Mouse (Mus musculus) mouse embryonic stem cell (cell line): ENCODE measurements around the gene Tnnt2.

Experiments used
- in situ Hi-C, 2 experiments: fragments of 300-500 bp; cut with MboI; formaldehyde crosslinking; loops; 1 replicate in 1 of 2; 3 replicates in 1 of 2; pipeline ENCODE4 v1.14.3; 2019 to 2020; ENCODE audit warnings: low sequenced_read_pairs in 2 of 2, low pct_unique_long_range_greater_than_20kb in 1 of 2, mixed read lengths in 1 of 2; ENCODE audit not compliant: unreplicated experiment in 1 of 2

Tnnt2 gene

GRCm38 (mm10) chr1:135847611-135848351 lies 11.6 kb downstream of the Tnnt2 start:
- in situ Hi-C loops: no loop called here

DNA sequence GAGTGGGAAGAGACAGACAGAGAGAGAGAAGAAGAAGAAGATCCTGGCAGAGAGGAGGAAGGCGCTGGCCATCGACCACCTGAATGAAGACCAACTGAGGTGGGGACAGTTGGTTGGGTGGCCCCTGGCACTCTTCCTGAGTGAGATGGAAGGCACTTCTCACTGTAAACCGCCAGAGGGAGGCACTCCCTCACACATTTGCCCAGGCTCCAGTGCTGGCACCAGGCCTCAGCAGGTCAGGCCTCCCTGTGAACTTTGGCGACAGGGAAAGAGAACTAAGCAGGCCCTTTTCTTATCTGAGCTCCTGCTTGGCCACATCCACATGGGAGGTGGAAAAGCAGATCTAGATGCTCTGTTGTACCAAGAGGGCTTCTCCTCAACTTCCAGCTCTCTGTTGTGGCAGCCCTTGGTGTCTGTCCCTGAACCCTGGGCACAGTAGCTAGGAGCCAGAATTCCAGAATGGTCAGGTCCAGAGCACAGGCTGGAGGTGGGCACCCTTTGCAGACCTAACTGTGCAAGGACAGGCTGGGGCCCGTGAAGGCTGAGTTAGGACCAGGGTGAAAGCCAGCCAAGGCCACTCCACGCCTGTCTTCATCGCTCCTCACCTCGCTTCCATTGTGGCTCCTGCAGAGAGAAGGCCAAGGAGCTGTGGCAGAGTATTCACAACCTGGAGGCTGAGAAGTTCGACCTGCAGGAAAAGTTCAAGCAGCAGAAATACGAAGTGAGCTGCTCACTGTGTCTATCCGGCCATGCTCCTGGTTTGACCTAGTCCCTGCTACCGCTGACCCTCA lies 14.8 kb downstream of the Tnnt2 start:
- in situ Hi-C loops: no loop called here

GRCm38 (mm10) chr1:135852044-135852756 lies 16.0 kb downstream of the Tnnt2 start:
- in situ Hi-C loops: no loop called here

DNA sequence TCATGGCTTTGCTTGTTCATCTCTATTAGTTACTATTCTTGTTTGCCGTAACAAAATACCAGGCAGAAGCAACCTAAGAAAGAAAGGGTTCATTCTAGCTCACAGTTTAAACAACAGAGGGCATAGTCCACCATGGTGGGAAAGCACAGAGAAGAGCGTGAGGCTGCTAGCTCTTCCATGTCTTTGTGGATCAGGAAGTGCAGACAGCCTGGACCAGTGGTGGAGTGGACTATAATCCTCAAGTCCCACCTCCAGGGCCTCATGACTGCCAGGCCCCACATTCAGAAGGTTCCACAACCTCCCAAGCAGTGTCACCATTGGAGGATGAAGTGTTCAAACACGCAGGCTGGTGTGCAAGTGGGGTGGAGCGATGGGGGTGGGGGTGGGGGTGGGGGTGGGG lies 17.0 kb downstream of the Tnnt2 start:
- in situ Hi-C loops: no loop called here

DNA sequence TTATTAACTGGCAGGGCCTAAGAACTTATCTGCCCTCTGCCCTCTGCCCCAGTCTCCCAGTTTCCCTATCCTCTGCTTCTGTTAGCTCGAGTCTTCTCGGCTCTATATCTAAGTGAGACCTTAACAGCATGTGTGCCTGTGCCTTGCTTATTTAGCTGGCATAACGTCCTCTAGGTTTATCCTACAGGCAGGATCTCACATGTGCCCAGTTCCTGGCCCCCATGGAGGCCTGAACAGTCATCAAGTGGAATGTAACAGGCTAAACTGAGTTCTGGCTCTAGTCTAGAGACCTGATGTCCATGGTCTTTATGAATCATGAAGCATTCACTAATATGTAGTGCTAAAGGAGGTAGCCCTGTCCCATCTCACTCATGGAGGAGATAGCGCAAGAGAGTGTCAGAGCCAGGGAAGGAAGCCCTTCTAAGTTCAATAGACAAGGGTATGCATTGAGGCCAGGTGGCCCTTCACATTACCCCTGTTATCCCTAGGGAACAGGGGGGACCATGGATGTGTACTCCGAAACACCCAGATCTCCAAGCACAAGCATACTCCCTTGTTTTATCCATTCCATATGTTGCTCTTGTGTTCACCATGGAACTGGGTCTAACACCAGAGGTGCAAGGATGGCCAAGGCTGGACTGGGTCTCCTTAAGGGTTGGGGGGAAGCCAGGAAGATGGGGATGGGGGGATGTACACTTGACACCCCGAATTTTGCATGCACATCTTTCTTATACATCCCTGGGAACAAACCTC lies 18.6 kb downstream of the Tnnt2 start:
- in situ Hi-C loops: no loop called here

DNA sequence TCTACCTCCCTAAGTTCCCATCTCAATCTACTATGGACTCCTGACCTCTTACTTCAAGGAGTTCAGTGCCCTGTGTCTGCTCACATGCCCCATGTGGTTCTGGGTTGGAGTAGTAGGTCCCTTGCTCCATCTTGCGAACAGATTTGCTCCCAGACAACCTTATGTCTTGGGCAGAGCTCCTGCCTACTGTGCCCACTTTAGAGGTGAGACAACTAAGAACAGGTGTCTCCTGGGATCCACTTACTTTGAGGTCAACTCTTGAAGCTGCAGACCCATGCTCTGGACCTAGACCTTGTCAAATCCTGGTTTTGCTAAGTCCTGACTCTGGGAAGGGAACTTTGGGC lies 19.2 kb downstream of the Tnnt2 start:
- in situ Hi-C loops: no loop called here

DNA sequence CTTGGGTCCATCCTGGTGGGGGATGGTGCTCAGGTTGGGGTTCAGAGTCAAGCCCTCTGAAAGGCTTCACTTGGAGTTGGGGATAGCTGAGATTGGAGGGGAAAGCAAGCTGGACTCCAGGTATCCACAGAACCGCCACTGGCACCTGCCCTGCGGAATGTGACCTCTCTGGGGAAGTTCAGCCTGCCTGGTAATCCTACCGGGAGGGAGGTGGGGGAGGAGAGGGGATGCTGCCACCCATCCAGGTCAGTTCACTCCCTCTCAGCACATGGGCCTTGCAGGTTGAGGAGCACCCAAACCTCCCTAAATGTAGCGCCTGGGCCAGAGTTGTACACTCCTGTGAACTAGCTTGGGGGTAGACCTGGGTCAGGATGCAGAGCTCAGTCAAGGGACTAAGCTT lies 19.9 kb downstream of the Tnnt2 start:
- in situ Hi-C loops: no loop called here

- in situ Hi-C loops: no loop called here
Measured at GRCm38 (mm10) chr1:135857137-135857775, 21.1 kb downstream of the Tnnt2 start.

GRCm38 (mm10) chr1:135858533-135858932 lies 22.4 kb downstream of the Tnnt2 start:
- in situ Hi-C loops: no loop called here

DNA sequence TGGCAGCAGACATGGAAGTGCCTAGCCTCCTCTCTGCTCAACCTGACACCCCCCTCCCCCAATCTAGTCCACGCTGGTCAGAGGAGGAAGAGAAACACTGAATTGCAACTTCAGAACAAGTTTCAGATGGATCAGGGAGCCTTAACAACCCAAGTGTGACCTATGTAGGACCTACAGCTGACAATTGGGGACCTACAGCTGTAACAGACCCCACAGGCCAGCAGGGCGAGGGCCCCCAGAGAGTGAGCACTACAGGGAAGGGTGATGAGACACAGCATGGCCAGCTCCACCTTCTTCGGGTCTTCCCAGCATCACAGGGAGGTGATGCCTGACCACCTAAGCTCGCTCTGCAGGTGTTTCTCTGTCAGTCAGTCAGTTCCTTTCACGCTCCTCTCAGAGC lies 24.9 kb downstream of the Tnnt2 start:
- in situ Hi-C loops: no loop called here

GRCm38 (mm10) chr1:135861980-135862552 lies 25.9 kb downstream of the Tnnt2 start:
- in situ Hi-C loops: no loop called here

DNA sequence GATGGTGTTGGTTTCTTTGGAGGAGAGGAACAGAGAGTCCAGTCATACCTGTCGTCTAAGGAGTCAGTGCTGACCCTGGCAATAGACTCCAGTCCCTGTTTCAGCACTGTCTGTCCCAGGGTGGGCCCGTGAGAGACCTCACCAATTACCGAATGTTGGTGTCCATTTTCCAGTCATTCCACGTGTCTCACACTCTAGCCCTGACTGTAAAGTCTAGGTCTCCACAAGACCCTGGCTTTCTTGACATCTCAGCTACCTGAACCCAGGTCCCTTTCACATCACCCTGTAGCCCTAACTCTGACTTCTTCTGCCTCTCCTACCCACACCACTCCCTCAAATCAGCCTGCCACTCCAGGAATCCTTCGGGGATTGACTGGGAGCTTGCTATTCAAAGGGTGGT lies 26.4 kb downstream of the Tnnt2 start:
- in situ Hi-C loops: no loop called here

DNA sequence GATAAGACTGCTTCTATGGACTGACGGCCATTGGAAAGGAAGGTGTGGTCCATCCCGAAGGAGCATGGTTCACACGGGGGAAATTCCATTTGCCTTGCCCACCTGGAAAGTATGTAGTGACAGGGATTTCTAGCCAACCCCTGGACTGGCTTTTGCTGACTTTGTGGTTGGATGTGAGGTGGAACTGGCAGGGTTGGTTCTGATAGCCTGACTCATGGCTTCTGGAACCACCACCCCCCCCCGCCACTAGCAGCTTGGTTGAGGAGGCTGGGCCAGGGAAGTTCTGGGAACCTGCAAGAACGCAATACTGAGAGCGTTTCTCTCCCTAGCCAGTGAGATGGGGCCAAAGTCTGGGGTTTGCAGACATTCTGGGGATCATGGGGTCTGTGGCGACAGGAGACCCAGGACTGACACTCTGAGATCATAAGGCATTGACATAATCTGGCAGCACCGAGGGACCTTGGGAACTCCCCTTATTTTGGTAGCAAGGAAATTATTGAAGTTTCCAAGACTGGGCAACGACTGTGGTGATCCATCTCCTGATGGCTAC lies 27.7 kb downstream of the Tnnt2 start:
- in situ Hi-C loops: no loop called here

DNA sequence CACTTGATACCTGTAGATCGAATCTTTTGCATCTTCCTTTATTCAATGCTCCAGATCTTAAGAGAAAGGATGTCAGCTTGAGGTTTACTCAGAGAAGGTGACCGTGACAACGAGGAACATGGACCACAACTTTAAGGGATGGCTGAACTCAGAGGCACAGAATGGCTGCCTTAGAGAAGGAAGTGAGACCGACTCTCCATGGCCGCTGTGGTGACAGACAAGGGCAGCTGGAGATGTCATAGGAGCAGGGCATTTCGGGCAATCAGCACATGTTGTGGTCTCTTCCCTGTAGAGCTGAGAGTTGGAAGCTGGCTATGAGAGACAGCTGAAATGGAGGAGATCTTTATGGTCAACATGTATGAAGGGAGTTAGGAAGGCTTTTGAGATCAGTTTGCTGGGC lies 28.7 kb downstream of the Tnnt2 start:
- in situ Hi-C loops: loop anchor here in 1 of 2 experiments (5.0 kb wide), 1 partner anchor 77 kb away; no protein-coding TSS in a partner anchor

GRCm38 (mm10) chr1:135865518-135866194 lies 29.5 kb downstream of the Tnnt2 start:
- in situ Hi-C loops: loop anchor here in 1 of 2 experiments (5.0 kb wide), 1 partner anchor 77 kb away; no protein-coding TSS in a partner anchor

- in situ Hi-C loops: loop anchor here in 1 of 2 experiments (5.0 kb wide), 1 partner anchor 74 kb away; no protein-coding TSS in a partner anchor
Measured at GRCm38 (mm10) chr1:135868570-135868969, 32.4 kb downstream of the Tnnt2 start.

- in situ Hi-C loops: no loop called here
Measured at GRCm38 (mm10) chr1:135872991-135873390, 36.8 kb downstream of the Tnnt2 start.
